Mouse (Mus musculus): ENCODE measurements around the gene Dock4.

Dock4 gene

DNA sequence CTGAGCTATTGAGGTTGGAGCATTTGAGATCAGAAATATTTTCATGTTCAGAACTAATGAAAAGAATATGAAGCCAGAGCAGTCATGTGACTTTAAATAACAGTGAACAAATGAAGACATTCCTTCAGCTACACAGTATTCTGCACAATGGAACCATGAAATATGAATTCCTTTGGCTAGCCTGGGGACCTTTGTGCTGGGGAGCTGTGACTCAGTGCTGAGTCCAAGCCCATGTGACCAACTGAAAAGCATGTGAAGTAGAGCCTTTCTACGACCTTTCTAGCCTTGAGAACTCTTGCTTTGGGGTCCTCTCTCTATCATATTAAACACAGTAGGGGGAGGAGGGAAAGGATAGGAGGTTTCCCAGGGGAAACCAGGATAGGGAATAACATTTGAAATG is 327.3 kb downstream of the Dock4 start:
- no peak for DNase-seq (ENCODE audit: low read depth)

DNA sequence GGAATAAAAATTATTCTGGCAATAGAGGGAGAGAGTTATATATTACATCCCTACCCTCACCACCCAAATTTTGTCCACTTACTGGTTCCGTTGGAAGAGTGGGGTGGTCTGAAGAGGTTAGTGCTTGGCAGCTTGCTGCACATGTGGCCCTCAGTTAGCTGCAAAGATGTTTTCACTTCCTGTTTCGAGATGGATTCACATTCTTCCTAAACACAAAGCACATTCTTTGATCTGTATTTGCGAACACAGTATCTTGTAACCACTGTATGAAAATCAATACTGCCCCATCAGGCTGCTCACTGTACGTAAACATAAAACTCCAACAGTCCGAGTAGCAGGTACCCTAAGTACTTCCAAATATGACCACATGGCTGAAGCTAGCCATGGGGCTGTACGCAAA is 335.8 kb downstream of the Dock4 start:
- no peak for DNase-seq (ENCODE audit: low read depth)

DNA sequence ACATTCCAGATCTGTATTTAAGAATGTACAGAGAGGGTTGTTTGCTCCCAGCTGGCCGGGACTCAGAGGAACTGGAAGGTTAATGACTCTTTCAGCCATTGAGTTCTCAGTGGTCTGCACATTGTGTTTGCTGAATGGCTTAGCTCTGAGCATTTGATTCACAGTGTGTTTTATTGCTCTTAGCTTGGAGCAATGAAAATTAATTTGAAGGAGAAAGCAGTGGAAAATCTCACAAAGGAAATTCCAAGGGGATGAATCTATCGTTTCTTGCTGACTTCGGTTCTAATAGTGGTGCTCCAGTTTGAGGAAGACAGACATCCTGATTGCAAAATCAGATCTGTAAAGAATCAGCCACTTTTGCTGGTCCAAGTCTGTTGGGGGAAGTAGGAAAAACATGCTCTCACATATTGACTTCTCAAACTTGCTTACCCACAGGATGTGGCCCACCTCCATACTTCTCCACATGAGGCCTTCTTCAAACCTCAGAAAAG is 342.9 kb downstream of the Dock4 start:
- DNase-seq (ENCODE audit: low read depth) = no peak

DNA sequence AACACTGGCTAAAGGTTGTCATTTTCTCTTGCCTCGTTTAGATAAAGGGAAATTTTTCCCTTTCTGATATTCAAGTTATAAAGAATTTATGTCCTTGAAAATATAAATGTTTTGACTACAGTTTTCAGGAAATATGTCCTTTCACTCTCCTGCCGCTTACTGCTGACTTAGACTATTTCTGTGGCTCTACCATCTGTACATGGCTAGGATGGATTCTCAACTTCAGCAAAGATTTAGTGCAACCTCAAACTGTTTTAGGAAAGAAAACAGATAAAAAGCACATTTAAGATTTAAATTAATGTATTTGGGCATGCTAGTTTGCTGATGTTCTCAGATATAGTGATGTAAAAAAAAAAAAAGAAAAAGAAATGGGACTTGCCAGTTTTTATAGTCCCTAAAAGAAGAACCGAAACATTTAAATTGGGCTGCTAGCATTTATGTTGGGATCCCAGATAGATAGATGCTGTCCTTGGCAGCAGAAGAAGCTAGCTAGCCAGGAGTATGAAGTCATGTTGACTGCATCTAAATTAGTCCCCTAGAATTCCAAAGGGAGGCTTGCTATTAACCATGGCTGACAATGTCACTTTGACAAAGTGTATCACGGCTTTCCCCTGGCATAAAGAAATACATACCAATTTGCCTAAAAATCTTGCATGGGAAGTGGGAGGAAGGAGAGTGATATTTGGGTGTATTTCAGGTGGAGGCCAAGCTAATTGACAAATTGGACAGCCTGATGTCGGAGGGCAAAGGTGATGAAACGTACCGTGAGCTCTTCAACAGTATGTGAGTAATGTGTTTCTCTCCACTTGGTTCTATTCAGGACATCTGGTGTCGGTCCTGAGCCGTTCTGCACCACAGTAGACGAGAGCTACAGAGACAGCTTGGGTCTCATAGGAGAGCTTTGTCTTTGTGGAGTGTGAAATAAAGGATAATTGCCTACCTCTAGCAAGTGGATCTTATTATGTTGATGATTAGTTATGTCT is 343.9 kb downstream of the Dock4 start:
- DNase-seq (ENCODE audit: low read depth) = no peak

DNA sequence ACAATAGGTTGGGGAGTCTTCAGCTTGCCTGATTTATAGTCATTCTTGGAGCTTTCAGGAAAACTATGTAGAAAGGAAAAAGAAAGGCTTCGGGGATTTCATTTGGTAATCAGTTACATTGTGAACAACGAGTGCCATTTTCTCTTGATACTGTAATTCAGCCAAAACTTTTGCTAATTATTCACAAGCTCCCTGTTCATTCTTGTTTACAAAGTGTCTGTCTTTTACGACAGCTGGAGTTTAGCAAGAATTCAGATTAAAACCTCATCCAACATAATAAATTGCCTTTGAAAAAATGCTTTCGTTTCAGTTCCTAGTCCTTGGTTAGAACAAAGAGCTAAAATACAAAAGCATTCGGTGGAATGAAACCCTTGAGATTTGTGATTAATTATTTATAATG is 345.5 kb downstream of the Dock4 start:
- no peak for DNase-seq (ENCODE audit: low read depth)

DNA sequence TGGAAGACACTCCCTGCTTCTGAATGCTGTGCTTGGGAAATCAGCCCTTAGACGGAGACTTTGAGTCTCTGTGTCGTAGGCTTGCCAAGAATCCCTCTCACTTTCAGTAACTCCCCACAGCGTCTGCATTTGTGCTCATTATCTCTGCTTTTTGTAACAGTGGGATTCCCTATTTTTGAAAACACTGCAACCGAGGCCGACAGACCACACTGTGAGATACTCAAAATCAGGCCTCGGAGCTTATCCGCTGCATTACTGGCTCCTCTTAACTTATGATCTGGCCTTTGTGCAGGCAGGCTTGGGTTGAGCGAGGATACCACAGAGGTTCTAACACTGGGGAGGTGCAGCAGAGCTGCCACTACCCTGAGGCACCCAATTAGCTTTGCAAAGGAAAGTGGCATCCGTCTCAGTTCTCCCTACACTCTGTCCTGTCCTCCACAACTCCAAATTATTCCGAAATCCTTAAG is 346.5 kb downstream of the Dock4 start:
- no peak for DNase-seq (ENCODE audit: low read depth)

DNA sequence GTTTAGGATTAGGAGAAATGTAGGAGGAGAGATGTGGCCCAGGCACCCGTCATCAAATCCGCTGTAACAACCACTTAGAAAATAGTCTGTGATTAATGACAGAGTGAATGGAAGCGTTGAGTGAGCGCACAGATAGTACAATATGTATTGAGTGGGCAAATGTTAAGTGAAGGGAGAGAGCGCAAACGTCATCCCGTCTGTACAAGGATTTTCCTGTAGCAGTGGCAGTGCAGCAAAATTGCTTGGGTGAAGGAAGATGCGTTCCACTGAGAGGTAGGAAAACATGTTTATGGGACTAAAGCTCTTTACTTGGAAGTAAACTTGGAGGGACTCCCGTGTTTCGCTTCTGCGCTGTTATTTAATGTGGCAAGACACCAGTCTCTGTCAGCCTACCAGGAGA is 348.3 kb downstream of the Dock4 start:
- no peak for DNase-seq (ENCODE audit: low read depth)

DNA sequence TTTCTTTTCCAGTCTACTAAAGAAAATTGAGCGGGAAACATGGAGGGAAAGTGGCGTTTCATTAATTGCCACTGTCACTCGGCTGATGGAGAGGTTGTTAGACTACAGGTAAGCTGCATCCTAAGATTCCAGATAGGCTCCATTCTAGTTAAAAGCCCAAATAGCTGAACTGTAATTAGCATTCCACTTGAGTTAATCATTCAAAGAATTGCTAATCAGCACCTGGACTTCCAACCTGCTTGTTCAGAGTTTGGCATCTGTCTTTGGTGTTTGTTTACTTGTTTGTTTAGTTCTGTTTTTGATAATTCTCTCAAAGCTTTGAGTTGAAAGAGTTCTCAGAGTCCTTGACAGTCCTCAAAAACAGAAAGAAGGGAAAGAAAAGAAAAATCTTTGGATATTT is 349.0 kb downstream of the Dock4 start:
- DNase-seq (ENCODE audit: low read depth) = no peak

DNA sequence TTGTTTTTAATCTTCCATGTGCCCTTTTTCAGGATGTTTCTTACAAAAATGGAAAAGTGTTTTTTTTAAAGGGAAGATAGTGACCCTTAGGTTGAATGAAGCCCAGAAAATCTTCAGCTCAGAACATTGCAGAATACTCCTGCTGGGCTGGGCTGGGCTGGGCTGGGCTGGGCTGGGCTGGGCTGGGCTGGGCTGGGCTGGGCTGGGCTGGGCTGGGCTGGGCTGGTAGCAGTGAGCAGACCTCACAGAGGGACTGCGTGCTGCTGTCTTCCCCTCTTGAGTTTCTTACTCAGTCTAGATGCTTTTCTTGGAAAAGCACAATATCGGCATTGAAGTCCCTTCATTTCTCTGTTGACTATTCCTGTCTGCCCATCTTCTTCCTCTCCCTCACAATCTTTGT is 350.0 kb downstream of the Dock4 start:
- DNase-seq (ENCODE audit: low read depth) = no peak

DNA sequence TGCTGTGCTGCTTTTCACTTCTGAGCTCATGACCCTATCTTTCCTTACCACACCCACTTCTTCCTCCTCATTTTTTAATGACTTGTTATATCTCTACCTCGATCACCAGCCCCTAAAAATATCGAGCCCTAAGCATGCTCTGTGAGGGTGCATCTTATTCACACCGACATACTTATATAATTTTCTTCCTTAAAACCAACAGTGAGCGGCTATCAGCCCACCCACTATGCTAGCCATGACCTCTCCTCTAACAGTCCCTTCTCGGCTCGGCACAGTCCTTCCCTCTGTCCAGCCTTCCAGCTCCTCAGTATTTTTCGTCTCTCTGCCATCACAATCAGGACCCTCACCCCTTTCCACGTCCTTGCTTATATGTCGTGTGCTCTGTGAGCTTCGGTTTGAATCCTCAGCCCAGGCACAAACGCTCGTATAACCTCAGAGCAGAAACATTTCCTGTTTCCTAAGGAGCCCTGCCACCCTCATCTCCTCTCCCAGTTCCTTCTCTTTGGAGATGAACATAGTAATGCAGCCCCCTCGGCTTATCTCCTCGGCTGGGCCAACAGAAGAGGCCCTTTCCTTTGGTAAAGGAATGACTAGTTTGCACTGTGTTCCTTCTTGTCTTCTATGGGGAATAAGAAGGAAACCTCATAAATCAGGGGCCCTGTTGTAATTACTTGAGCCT is 351.2 kb downstream of the Dock4 start:
- DNase-seq (ENCODE audit: low read depth) = no peak

DNA sequence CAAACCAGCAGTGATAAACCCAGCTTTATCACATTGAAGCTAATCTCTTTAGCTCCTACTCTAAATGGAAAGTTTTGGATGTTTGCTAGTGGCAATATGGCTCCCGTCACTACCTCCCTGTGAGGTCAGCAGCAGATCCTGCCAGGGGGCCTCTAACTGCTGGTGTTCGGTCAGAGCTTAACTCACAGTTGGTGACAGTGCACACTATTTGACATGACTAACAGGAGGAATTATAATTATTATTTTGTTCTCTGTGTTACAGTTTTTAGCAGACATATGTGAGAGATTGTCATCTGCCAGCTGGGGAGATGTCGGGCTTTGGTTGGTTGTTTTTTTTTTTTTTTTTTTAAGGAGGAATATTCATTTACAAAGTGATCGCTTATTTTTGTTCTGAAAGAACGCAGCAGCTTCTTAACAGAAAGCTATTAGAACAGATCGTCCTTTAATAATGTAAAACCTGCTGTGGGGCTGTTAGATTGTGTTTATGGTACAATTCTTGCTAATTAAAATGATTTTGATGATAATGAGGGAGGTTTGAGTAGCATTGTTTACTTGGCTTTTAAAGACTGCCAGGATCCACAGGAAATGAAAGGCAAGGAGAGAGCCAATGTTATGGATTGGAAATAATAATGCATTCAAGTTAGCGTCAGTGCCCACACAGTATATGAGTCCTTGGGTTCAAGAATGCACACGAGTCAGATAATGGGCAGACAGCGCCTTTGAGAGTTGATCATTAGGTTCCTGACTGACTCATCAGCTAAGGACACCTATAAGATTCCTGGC is 352.0 kb downstream of the Dock4 start:
- no peak for DNase-seq (ENCODE audit: low read depth)

DNA sequence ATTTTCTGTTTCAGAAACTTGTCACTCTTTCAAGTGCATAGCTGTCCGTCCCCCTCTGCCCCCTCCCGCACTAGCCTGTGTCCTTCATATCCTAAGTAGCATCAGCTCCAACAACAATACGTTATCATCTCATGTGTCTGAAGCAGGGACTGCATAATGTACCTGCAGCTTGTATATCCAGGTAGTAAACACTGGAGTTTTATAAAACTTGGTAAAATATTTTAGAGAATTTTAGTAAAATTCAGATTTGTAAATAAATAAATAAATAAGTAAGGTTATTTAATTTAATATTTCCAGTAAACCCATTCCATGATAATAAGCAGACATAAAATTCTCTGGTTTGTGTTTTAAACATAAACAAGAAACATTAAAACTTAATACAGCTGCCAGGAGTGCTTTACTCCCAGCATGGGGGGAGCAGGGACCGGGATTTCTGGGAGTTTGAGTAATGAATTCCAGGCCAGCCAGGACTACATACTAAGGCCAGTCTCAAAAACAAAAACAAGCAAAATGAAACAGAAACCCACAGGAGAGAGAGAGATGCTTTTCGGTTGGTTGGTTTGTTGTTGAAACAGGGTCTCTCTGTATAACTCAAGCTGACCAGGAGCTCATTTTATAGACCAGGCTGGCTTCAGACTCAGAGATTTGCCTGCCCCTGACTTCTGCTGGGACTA is 352.7 kb downstream of the Dock4 start:
- no peak for DNase-seq (ENCODE audit: low read depth)

DNA sequence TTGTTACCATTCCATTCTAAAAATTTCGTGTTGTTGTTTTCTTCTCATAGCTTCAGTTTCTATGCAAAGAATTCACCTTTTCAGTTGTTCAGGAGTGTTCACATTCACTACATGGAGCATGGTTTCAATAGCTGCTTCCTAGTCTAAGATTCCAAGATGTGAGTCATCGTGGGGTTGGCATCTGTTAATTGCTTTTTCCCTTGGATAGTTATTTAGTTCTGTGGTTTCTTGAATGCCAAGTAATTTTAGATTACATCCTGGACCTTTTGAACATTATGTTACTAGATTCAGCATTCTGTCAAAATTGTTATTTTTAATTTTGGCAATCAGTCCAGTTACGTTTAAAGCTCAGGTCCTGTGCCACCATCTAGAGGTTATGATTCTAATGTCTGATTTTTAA is 355.7 kb downstream of the Dock4 start:
- no peak for DNase-seq (ENCODE audit: low read depth)

DNA sequence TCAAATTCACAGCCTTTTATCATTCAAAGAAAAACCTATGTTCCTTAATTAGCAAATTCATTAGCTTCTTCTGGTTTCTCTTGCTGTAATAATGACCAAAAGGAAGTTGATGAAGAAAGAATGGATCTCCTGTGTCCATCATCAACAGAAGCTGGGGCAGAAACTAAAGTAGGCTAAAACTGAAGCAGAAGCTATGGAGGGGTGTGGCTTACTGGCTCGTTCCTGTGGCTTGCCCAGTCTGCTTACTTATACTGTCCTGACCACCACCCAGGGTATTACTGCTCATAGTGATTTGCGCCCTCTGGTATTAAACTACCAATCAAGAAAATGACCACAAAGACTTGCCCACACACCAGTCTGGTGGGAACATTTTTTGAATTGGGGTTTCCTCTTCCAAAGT is 359.5 kb downstream of the Dock4 start:
- no peak for DNase-seq (ENCODE audit: low read depth)

DNA sequence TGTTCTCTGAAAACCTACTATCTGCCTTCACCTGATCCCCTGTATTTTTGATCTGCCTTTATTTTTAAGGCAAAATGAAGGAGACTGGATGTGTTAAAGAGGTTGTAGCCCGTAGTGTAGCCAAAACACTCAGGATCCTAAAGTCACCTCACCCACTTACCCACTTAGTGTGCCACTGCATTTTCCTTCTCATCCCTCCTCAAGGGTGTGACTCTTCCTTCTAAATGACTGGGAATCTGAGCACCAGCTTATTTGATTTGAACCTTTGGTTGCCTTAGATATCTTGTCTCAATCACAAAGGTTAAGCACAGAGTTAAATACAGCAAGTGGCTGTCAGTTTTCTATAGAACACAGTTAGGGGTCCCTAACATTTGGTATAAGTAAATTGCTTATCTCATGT is 362.2 kb downstream of the Dock4 start:
- DNase-seq (ENCODE audit: low read depth) = no peak

DNA sequence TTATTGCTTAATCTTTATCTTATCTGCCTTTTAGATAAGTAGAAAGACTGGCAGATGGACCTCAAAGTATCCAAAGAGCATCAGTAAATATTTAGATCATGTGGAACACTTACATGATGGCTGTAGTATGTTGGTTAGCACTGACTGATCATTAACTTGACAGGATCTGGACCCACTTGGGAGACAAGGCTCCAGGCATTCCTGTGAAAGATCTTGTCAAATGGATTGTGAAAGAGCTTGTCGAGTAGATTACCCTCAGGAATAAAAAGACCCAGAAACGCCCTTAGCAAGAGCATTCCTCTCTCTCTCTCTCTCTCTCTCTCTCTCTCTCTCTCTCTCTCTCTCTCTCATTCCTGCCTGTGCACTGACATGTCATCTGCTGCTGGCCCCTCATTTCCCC is 367.7 kb downstream of the Dock4 start:
- DNase-seq (ENCODE audit: low read depth) = no peak

DNA sequence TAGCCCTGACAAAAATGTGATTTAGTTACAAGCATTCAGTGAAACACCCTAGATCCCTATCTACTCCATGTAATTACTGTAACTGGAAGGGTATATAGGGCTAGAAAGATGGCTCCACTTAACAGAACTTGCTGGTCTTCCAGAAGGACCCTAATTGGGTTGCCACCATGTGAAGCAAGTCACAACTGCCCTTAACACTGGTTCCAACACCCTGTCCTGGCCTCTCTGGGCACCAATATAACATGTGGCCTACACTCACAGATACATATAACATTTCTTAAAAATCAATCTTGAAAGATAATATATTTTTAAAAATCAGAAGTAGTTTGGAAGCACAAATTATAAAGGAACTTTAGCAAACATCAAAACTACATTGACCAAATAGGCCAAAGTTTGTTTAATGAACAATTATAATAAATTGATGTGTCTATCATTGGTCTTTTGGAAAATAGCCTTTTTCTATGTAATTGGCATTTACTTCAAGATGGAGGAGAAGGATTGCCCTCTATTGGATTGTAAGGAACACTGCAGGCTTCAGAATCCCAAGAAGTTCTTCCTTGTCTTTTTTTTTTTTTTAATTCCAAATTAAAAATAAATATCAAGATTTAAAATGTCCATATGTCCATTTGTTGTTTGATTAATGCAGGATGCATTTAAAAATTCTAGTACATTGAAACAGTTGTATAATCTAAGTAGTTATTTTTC is 369.1 kb downstream of the Dock4 start:
- no peak for DNase-seq (ENCODE audit: low read depth)

DNA sequence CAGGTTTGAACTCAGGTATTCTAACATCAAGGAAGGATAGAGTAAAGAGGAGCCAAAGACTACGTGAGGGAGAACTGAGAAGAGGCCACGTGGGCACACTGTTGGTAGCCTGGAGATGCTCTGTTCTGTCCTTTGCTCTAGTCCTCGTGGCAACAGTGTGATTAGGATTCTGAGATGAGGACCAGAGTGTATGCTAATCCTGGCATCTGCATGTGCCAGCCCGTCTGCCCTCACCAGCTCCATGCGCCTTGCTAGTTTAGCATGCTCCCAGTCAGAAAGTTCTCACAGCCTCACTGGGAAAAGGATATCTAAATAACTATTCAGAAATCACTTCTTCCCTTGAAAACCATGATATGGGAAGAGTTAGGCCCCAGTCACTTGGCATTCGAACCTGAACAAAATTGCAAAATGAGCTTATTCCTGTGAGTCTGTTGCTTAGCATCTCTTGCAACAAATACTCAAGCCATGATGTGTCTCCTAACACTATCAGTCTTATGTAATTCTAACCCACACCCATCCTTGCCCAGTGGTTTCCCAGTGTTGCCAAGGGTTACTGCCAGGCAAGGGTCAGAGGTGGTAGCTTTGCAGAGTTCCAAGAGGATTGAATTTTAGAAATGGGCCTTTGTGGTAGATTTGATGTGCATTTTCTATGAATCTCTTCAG is 372.4 kb downstream of the Dock4 start:
- no peak for DNase-seq (ENCODE audit: low read depth)

DNA sequence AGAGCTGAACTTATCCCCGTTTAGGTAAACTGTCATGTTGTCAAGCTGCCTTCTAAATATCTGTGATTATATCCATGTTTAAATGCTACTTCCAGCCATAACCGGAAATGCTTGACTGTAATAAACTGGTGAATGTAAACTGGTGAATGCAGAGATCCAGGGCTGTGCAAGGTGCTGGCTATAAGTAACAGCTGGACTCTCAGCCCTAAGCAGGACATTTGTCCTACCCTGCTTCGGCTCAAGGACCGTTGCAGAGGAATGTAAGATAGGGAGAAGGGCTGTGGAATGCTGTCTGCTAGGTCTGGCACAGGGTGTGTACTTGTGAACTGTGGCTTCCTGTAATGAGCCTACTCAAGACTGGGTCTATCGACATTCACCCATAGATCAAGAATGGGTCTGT is 377.9 kb downstream of the Dock4 start:
- no peak for DNase-seq (ENCODE audit: low read depth)

DNA sequence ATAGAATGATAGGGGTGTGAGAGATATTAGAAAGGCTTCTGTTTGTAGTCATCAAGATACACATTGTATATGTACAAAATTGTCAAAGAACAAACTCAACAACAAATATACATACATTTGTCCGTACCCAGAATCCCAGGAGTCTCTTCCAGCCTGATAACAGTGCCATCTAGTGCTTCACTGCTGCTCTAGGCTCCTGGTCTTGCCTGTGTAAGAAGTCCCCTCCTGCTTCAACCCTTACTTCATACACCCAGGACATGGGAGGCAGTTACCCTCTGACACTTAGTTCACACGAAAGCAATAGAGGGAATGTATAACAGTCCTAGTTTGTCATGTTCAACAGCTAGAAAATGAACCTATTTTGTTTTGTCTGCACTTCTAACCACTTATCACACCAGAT is 378.5 kb downstream of the Dock4 start:
- no peak for DNase-seq (ENCODE audit: low read depth)

All from c-Kit-positive CD71-positive TER-119-negative erythroid progenitor cells, embryonic 14.5 days (primary cell).